Mouse (Mus musculus): ENCODE measurements around the gene Pink1. TPM values are rescaled to one million over a fixed set of nuclear protein-coding genes. Genes with fewer than 3 reads are reported as not detected.

Pink1 gene
- total RNA-seq, 2 experiments from 2014 or later, result 272 to 301 TPM

DNA sequence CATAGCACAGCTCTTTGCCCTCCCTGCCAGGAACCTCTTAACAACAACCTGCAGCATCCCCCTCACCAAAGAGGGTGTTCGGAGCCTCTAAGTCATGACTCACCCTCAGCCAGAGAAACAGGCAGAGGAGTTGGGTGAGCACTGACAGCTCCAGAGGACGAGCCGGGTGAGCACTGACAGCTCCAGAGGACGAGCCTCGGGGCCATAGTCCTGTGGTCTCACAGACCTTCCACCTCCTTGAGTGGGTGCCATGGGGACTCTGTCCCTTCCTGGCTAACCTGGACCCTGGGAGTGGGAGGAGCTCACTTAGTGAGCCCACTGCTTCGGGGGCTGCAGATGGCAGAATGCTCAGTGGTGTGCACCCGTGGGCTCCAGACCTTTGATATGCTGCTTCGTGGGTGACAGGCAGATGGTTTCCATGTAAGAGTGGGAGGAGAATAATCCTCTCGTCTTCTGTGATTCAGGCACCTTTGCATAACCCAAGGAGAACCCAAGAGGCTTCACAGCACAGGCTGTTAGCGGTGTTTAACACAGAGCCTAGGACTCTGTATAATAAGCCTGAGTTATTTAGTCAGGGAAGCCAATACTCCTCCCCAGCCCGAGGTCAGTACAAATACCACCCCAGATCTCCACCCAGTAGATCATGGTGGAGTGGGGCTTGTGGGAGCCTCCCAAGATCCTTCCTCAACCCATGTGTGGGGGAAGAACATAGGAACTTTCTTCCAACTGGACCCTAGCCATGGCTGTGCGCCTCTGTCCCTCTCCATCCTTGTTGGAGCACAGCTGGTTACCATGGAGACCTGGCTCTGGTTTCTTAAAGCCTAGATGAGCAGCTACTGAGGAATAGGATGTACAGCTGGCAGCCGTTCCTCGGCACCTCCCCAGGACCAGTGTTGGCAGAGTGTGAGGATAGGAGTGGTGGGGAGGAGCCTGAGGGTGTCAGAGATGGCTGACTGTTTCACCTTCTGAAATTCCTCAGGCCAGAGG, 53.8 kb downstream of the Pink1 start:
- DNase-seq, result peak; percentile 59

DNA sequence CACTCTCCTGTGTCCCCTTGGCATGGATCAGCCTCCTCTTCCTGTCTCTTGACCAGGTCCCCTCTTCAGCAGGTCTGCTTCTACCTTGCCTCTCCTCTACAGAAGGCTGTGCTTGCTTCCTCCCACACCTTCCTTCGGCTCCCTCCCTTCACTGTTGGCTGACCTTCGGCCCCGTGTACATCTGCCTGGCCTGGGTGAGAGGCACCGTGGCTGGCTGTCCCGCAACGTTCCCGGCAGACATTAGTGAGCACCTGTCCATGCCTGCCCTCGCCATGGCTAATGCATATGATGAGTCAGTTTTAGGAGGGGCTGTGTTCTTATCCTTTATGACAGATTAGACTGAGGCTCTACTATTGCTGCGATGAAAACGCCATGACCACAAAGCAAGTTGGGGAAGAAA, 58.2 kb downstream of the Pink1 start:
- intact Hi-C loops (cut with DNase I), result no loop called here
- DNase-seq, result no peak

More for the DNA sequence above, 53.8 kb downstream of the Pink1 start:
- intact Hi-C loops (cut with DNase I), result no loop called here

Small RNA genes within 50 kb of the gene (microRNA-seq; reads per million reads assigned to microRNA genes)
- gene Gm27646 (0 to 0.71 reads per million in 2 experiments), gene Mir7019 (2.4 to 4.5 reads per million in 2 experiments)

Other genes starting within 250 kb of the Pink1 start
- gene Hp1bp3, start 110.0 kb downstream of the Pink1 start, total RNA-seq (2021), result 10 to 100 TPM; 90.3 to 99.5 TPM
- gene Sh2d5, start 75.9 kb downstream of the Pink1 start, total RNA-seq (2021), result under 1 TPM; 0.17 TPM
- under 1 TPM in 1 of 2 experiments, not detected in 1; 0.17 TPM for gene Kif17, start 75.9 kb downstream of the Pink1 start, total RNA-seq (2021)
- 10 to 100 TPM; 87.3 to 89.2 TPM for gene Ddost, start 21.6 kb downstream of the Pink1 start, total RNA-seq (2021)
- gene Cda, start 41.7 kb upstream of the Pink1 start, total RNA-seq (2021), result 1 to 10 TPM; 4.5 to 6.7 TPM
- gene Fam43b, start 70.2 kb upstream of the Pink1 start, total RNA-seq (2021), result not detected
- gene Mul1, start 108.4 kb upstream of the Pink1 start, total RNA-seq (2021), result 10 to 100 TPM; 70.6 to 72.2 TPM
- 10 to 100 TPM in 1 of 2 experiments, 1 to 10 TPM in 1; 9.8 to 10.1 TPM for gene Camk2n1, start 128.0 kb upstream of the Pink1 start, total RNA-seq (2021)